ENCODE assay signal across 8 mouse cellular contexts in genomic region chr13:111787857-111788619, GRCm38 (mm10). TPM values are rescaled to one million over a fixed set of nuclear protein-coding genes. Genes with fewer than 3 reads are reported as not detected.
A peak's percentile ranks its signal among the peaks of the same experiment; 100 is the strongest.
DNase-seq lines count a peak whose midpoint lies in the region; ATAC-seq and TF ChIP-seq lines count a peak whose summit lies in the region.

No protein-coding gene starts in this region.

- no peaks in the 10 kb centered on the region for H3K9me3 ChIP-seq in forebrain, embryonic 12.5 days
- H3K9me3 ChIP-seq in heart, postnatal 0 days (replicated peaks; ENCODE audit: control insufficient read depth, low read length), result no peaks in the 10 kb centered on the region
- no peaks in the 10 kb centered on the region for H3K9me3 ChIP-seq in liver, embryonic 13.5 days (replicated peaks)

- TF ChIP-seq CTCF in heart, postnatal 0 days (IDR thresholded peaks at IDR 0.05; ENCODE audit: low read depth), result peak; percentile 73

- H3K9ac ChIP-seq in forebrain, embryonic 12.5 days, result no peak overlapping the region
- no peak overlapping the region for H3K9ac ChIP-seq in heart, postnatal 0 days (replicated peaks; ENCODE audit: low read depth, low read length)
- no peak overlapping the region for H3K9ac ChIP-seq in liver, embryonic 13.5 days

- no peak overlapping the region for H3K4me2 ChIP-seq in forebrain, embryonic 12.5 days
- H3K4me2 ChIP-seq in heart, postnatal 0 days (ENCODE audit: low read depth, low read length), result peak overlapping the region; percentile 48
- peak overlapping the region; percentile 25 for H3K4me2 ChIP-seq in liver, embryonic 13.5 days

- peak; percentile 56 to 60 for DNase-seq in CD8-positive naive resting alpha-beta T cell, adult 2 months (ENCODE audit: low read depth in 2 of 2, low spot score in 2 of 2)
- peak; percentile 77 for DNase-seq in c-Kit-positive CD71-positive TER-119-negative erythroid progenitor cells, embryonic 14.5 days (ENCODE audit: low read depth)
- DNase-seq in heart, postnatal 0 days (ENCODE audit: low spot score), result peak; percentile 91
- DNase-seq in kidney, postnatal 14 days, result peak; percentile 88
- DNase-seq in liver, embryonic 13.5 days, result peak; percentile 41
- DNase-seq in natural killer cell, adult 2 months (ENCODE audit: low spot score in 2 of 2), result peak; percentile 71 to 80
- peak; percentile 85 for DNase-seq in splenic B cell, adult 2 months (ENCODE audit: low read depth, low spot score)

- H3K4me1 ChIP-seq in forebrain, embryonic 12.5 days, result peaks cover 43% of the 10 kb centered on the region
- H3K4me1 ChIP-seq in heart, postnatal 0 days (ENCODE audit: control insufficient read depth, insufficient read depth), result peaks cover 43% of the 10 kb centered on the region
- peaks cover 58% of the 10 kb centered on the region for H3K4me1 ChIP-seq in liver, embryonic 13.5 days (replicated peaks)

- ATAC-seq in forebrain, embryonic 12.5 days (ENCODE audit: low FRiP score), result peak; percentile 52
- ATAC-seq in heart, postnatal 0 days (ENCODE audit: insufficient read depth, low read depth), result peak; percentile 73
- ATAC-seq in liver, embryonic 13.5 days (ENCODE audit: low read depth), result peak; percentile 60

- no peaks in the 10 kb centered on the region for H3K36me3 ChIP-seq in forebrain, embryonic 12.5 days (replicated peaks)
- no peaks in the 10 kb centered on the region for H3K36me3 ChIP-seq in heart, postnatal 0 days (replicated peaks; ENCODE audit: control insufficient read depth, insufficient read depth, low read length)
- H3K36me3 ChIP-seq in liver, embryonic 13.5 days, result peaks cover 7% of the 10 kb centered on the region; the same call in 1 of the 2 replicates
- no peaks in the 10 kb centered on the region for H3K36me3 ChIP-seq in splenic B cell, adult 2 months (ENCODE audit: control insufficient read depth, insufficient read depth, low read length, poor library complexity, severe bottlenecking)

- 41% methylated on average over 18 of the region's 18 CpGs for WGBS in forebrain, embryonic 12.5 days
- WGBS in heart, postnatal 0 days, result 18% methylated on average over 18 of the region's 18 CpGs
- WGBS in liver, embryonic 13.5 days (ENCODE audit: insufficient replicate concordance), result 30% methylated on average over 18 of the region's 18 CpGs

- no peak overlapping the region for H3K4me3 ChIP-seq in forebrain, embryonic 12.5 days (replicated peaks)
- peak overlapping the region; percentile 26 for H3K4me3 ChIP-seq in heart, postnatal 0 days (ENCODE audit: low read depth, low read length)
- H3K4me3 ChIP-seq in liver, embryonic 13.5 days (replicated peaks), result no peak overlapping the region

- TF ChIP-seq EP300 in heart, postnatal 0 days (IDR thresholded peaks at IDR 0.05; ENCODE audit: low read depth), result no peak

- no peak overlapping the region for H3K27ac ChIP-seq in forebrain, embryonic 12.5 days
- peak overlapping the region; percentile 37 for H3K27ac ChIP-seq in heart, postnatal 0 days (ENCODE audit: low read depth)
- peak overlapping the region; percentile 48; the same call in 1 of the 2 replicates for H3K27ac ChIP-seq in liver, embryonic 13.5 days

- H3K27me3 ChIP-seq in forebrain, embryonic 12.5 days, result no peaks in the 10 kb centered on the region
- H3K27me3 ChIP-seq in heart, postnatal 0 days (ENCODE audit: control insufficient read depth, insufficient read depth, low read length), result no peaks in the 10 kb centered on the region
- H3K27me3 ChIP-seq in liver, embryonic 13.5 days, result no peaks in the 10 kb centered on the region
- H3K27me3 ChIP-seq in splenic B cell, adult 2 months (ENCODE audit: control insufficient read depth, insufficient read depth, low read length, poor library complexity, severe bottlenecking), result no peaks in the 10 kb centered on the region

RNA-seq across cellular contexts. Expression of gene Map3k1, which starts 20.8 kb away (rescaled TPM):
- 14.3 and 15.3 TPM in 2 replicates for polyA plus RNA-seq in forebrain, embryonic 12.5 days (2016; fragmentation: Nextera tagmentation; extraction: Ambion mirVana)
- total RNA-seq in heart, postnatal 0 days (2014; rRNA removed; ENCODE audit: low replicate concordance), result 9.7 and 18.4 TPM in 2 replicates
- polyA plus RNA-seq in heart, postnatal 0 days (2015; fragmentation: Nextera tagmentation; extraction: Ambion mirVana), result 8.8 and 9.7 TPM in 2 replicates
- 11.1 and 14.5 TPM in 2 replicates for polyA plus RNA-seq in liver, embryonic 13.5 days (2015; fragmentation: Nextera tagmentation; extraction: Ambion mirVana)

Comparison
In these comparisons a context has a peak if more than half of its experiments do, and no peak if none do; other contexts are left out.
1. DNase-seq: peak in every context shown above with its lines; median percentile 91 in heart, postnatal 0 days; 88 in kidney, postnatal 14 days; 85 in splenic B cell, adult 2 months; 77 in c-Kit-positive CD71-positive TER-119-negative erythroid progenitor cells, embryonic 14.5 days; 76 in natural killer cell, adult 2 months; 58 in CD8-positive naive resting alpha-beta T cell, adult 2 months; 41 in liver, embryonic 13.5 days.